Mouse (Mus musculus): ENCODE measurements around the gene Nhej1.

DNA sequence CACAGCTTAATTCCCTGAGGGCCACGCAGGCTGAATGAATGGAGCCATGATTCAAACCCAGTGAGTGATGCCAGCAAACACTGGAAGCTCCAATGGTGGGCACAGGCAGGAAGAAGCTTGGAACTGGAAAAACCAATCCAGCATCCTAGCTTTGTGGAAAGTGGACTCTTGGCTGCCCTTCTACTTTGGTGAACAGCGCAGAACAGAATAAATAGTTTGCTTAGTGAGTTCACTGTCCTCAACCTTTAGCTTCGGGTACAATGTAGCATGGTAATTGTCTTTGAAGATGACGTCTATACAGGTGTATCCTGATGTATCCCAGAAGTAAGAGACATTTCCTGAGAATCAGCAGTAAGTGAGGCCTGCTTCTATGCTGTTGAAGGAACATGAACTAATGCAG, 23.7 kb upstream of the Nhej1 start:
- TF ChIP-seq POLR2A (IDR thresholded peaks at IDR 0.05; ENCODE audit: low read depth, low read length), result no peak
- no peak for TF ChIP-seq CTCF (IDR thresholded peaks at IDR 0.05; ENCODE audit: extremely low read depth, insufficient read depth, insufficient read length, insufficient replicate concordance)

Data from spleen, adult 2 months (tissue).